Mouse (Mus musculus): ENCODE measurements around the gene Btbd2. TPM values are rescaled to one million over a fixed set of nuclear protein-coding genes. Genes with fewer than 3 reads are reported as not detected.

Btbd2 gene
- polyA plus RNA-seq, 1 experiment from 2014 or later: 69.9 TPM

DNA sequence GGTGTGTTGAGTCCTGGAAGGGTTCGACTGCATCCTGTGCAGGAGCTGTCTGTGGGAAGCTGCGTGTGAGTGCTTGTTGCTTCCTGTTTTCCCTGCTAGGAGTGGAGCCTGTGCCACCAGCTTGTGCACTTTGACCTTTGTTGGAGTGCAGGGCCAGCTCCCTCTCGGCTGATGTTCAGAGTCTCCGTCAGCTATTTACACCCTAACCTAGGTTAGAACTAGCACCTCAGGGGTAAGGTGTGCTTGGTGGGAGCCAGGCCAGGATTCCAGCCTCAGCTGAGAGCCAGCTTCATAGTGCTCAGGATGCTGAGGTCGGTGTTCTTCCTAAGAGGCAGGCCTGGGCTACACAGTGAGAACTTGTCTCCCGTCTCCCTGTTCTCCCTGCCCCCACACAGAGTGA lies 21.5 kb downstream of the Btbd2 start:
- Histone ChIP-seq H3K36me3 (peaks cover 83% of the 10 kb centered on the region), H3K27ac (no peak overlapping the region), H3K9me3 (no peaks in the 10 kb centered on the region), H3K4me3 (no peak overlapping the region), H3K27me3 (ENCODE audit: insufficient read depth, poor library complexity, severe bottlenecking) (no peaks in the 10 kb centered on the region), H3K4me1 (peaks cover 18% of the 10 kb centered on the region)
- DNase-seq (ENCODE audit: low spot score): no peak
- WGBS: 85% methylated on average over 6 of the region's 6 CpGs

GRCm38 (mm10) chr10:80628925-80629324 lies 27.9 kb downstream of the Btbd2 start:
- Histone ChIP-seq H3K27me3 (ENCODE audit: insufficient read depth, poor library complexity, severe bottlenecking) (no peaks in the 10 kb centered on the region), H3K9me3 (no peaks in the 10 kb centered on the region), H3K36me3 (peaks cover 28% of the 10 kb centered on the region), H3K27ac (peak overlapping the region; percentile 56; the same call in 1 of the 2 replicates), H3K4me1 (peaks cover 74% of the 10 kb centered on the region), H3K4me3 (no peak overlapping the region)
- 77% methylated on average over 9 of the region's 9 CpGs for whole genome bisulfite sequencing
- DNase-seq (ENCODE audit: low spot score): no peak

DNA sequence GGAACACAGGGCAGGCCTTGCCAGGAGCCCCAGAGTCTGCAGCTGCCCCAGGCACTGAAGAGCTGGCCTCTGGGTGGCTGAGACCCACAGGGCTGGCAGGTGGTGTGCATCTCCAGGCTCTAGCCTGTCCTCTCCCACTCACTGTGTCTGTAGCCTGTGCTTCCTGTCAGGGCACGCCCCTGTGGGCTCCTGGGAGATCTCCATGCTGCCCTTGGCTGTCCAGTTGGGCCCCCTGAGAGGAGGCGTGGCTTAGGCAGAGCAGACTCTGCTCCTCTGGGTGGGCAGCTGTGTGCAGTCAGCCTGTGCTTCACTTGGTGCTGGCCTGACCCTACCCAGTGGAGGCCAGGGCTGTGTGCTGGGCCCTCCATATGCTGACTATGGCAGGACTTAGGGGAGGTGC lies 29.2 kb downstream of the Btbd2 start:
- WGBS: 23% methylated on average over 2 of the region's 2 CpGs
- peaks cover 81% of the 10 kb centered on the region for H3K4me1 ChIP-seq
- peak; percentile 92 for DNase-seq (ENCODE audit: low spot score)
- H3K27ac ChIP-seq: peak overlapping the region; percentile 53; the same call in 1 of the 2 replicates
- no peaks in the 10 kb centered on the region for H3K27me3 ChIP-seq (ENCODE audit: insufficient read depth, poor library complexity, severe bottlenecking)
- no peak overlapping the region for H3K4me3 ChIP-seq
- peaks cover 23% of the 10 kb centered on the region for H3K36me3 ChIP-seq
- H3K9me3 ChIP-seq: no peaks in the 10 kb centered on the region

GRCm38 (mm10) chr10:80625764-80626163 lies 31.1 kb downstream of the Btbd2 start:
- Histone ChIP-seq H3K9me3 (no peaks in the 10 kb centered on the region), H3K27ac (0 out of 2 replicates have a peak overlapping the region, but pooled peaks have one; percentile 17), H3K4me3 (no peak overlapping the region), H3K36me3 (peaks cover 14% of the 10 kb centered on the region), H3K27me3 (ENCODE audit: insufficient read depth, poor library complexity, severe bottlenecking) (no peaks in the 10 kb centered on the region), H3K4me1 (peaks cover 81% of the 10 kb centered on the region)
- WGBS: 85% methylated on average over 4 of the region's 4 CpGs
- no peak for DNase-seq (ENCODE audit: low spot score)

GRCm38 (mm10) chr10:80623457-80624191 lies 33.2 kb downstream of the Btbd2 start:
- 17% methylated on average over 15 of the region's 15 CpGs for WGBS

DNA sequence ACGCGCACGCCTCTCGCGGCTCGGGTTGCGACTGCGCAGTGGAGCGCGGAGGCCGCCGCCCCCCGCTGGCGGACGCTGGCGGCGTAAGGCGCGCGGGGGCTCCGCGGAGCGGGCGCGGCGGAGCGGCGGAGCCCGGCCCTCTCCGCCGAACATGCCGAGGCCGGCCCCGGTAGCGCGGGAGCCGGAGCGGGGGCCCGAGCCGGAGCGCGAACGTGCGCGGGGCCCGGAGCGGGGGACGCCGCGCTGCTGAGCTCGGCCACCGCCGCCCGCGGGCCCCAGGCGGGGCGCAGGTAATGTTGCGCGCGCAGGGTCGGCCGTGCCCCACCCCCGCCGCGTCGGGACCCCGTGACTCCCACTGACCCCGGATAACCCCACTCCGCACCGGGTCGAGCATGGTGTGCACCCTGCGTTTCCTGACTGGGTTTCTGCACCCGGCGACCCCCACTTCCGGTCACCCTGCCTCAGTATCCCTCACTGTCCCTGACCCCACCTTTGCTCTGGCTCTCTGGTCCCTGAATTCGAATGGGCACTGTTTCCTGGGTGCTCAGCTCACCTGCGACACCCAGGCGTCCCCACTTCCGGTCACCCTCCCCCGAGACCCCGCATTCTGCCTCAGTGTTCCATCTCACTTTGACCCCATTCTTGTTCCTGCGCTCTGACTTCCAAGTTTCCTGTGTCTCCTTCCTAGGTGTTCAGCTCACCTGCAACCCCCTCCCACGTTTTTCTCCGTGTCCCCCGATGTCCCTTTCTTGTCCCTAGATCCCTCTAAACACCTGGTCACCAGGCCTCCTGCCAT lies 34.0 kb downstream of the Btbd2 start, which contains the start of gene Csnk1g2:
Gene Csnk1g2 (plus strand): TSS at position 178 of the 796 bp plus-strand sequence.
- WGBS: 2% methylated on average over 85 of the region's 85 CpGs
- peaks cover 62% of the 10 kb centered on the region for H3K4me1 ChIP-seq
- no peaks in the 10 kb centered on the region for H3K27me3 ChIP-seq (ENCODE audit: insufficient read depth, poor library complexity, severe bottlenecking)
- peak; percentile 84 for DNase-seq (ENCODE audit: low spot score)
- peak within 1 kb of the TSS; percentile 96 for H3K27ac ChIP-seq
- peak within 1 kb of the TSS; percentile 91 for H3K4me3 ChIP-seq
- H3K9me3 ChIP-seq: no peaks in the 10 kb centered on the region
- H3K36me3 ChIP-seq: peaks cover 7% of the 10 kb centered on the region; the same call in 1 of the 2 replicates

More at GRCm38 (mm10) chr10:80623457-80624191, 33.2 kb downstream of the Btbd2 start:
- H3K27ac ChIP-seq: peak overlapping the region; percentile 96
- peak overlapping the region; percentile 91 for H3K4me3 ChIP-seq
- no peaks in the 10 kb centered on the region for H3K27me3 ChIP-seq (ENCODE audit: insufficient read depth, poor library complexity, severe bottlenecking)
- no peaks in the 10 kb centered on the region for H3K9me3 ChIP-seq
- peaks cover 69% of the 10 kb centered on the region for H3K4me1 ChIP-seq
- DNase-seq (ENCODE audit: low spot score): peak; percentile 87
- H3K36me3 ChIP-seq: peaks cover 7% of the 10 kb centered on the region; the same call in 1 of the 2 replicates

GRCm38 (mm10) chr10:80621940-80622660 lies 34.8 kb downstream of the Btbd2 start:
- DNase-seq (ENCODE audit: low spot score): peak; percentile 100
- H3K4me3 ChIP-seq: peak overlapping the region; percentile 91
- no peaks in the 10 kb centered on the region for H3K9me3 ChIP-seq
- H3K4me1 ChIP-seq: peaks cover 55% of the 10 kb centered on the region
- peak overlapping the region; percentile 96 for H3K27ac ChIP-seq
- WGBS: under 1% methylated on average over 64 of the region's 64 CpGs
- H3K27me3 ChIP-seq (ENCODE audit: insufficient read depth, poor library complexity, severe bottlenecking): no peaks in the 10 kb centered on the region
- H3K36me3 ChIP-seq: peaks cover 7% of the 10 kb centered on the region; the same call in 1 of the 2 replicates

DNA sequence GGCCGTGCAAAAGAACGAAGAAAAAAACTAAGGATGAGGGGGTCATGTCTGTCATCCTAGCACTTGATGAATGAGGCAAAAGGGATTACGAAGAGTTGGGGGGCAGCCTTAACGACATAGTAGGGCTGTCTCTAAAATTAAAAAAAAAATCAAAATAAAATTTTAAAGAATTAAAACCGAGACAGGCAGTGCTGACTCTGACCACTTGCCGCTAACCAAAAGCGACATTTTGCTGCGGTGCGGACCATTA lies 35.3 kb downstream of the Btbd2 start:
- Histone ChIP-seq H3K36me3 (peaks cover 7% of the 10 kb centered on the region; the same call in 1 of the 2 replicates), H3K4me3 (peak overlapping the region; percentile 91), H3K4me1 (peaks cover 53% of the 10 kb centered on the region), H3K9me3 (no peaks in the 10 kb centered on the region), H3K27me3 (ENCODE audit: insufficient read depth, poor library complexity, severe bottlenecking) (no peaks in the 10 kb centered on the region), H3K27ac (peak overlapping the region; percentile 96)
- DNase-seq (ENCODE audit: low spot score): no peak
- 4% methylated on average over 9 of the region's 9 CpGs for WGBS

- peak overlapping the region; percentile 91 for H3K4me3 ChIP-seq
- no peaks in the 10 kb centered on the region for H3K9me3 ChIP-seq
- peak overlapping the region; percentile 96 for H3K27ac ChIP-seq
- no peak for DNase-seq (ENCODE audit: low spot score)
- H3K27me3 ChIP-seq (ENCODE audit: insufficient read depth, poor library complexity, severe bottlenecking): no peaks in the 10 kb centered on the region
- H3K4me1 ChIP-seq: peaks cover 47% of the 10 kb centered on the region
- H3K36me3 ChIP-seq: peaks cover 7% of the 10 kb centered on the region; the same call in 1 of the 2 replicates
- 59% methylated on average over 16 of the region's 16 CpGs for WGBS
These were observed 35.8 kb downstream of the Btbd2 start for GRCm38 (mm10) chr10:80620796-80621689.

DNA sequence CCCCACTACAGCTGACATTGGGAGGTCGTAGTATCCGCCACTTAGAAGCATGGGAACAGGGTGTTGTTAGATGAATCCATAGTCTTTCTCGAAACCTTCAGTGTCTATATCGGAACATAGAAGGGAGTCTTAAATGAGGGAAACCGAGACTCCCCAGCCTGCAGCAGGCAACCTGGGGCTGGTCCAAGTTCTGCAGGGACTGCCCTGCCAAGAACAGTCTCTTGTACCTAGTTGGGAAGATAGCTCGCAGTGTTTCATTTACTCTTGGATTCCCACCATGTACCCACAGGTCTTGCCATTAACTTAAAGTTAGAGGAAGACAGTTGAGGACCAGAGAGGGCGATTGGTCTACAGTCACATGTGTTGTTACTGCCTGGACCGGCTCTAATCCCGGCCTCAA lies 36.5 kb downstream of the Btbd2 start:
- peaks cover 9% of the 10 kb centered on the region for H3K36me3 ChIP-seq
- WGBS: 81% methylated on average over 9 of the region's 9 CpGs
- peaks cover 40% of the 10 kb centered on the region for H3K4me1 ChIP-seq
- H3K27ac ChIP-seq: peak overlapping the region; percentile 96; the same call in 1 of the 2 replicates
- H3K9me3 ChIP-seq: no peaks in the 10 kb centered on the region
- no peak overlapping the region for H3K4me3 ChIP-seq
- no peak for DNase-seq (ENCODE audit: low spot score)
- no peaks in the 10 kb centered on the region for H3K27me3 ChIP-seq (ENCODE audit: insufficient read depth, poor library complexity, severe bottlenecking)

DNA sequence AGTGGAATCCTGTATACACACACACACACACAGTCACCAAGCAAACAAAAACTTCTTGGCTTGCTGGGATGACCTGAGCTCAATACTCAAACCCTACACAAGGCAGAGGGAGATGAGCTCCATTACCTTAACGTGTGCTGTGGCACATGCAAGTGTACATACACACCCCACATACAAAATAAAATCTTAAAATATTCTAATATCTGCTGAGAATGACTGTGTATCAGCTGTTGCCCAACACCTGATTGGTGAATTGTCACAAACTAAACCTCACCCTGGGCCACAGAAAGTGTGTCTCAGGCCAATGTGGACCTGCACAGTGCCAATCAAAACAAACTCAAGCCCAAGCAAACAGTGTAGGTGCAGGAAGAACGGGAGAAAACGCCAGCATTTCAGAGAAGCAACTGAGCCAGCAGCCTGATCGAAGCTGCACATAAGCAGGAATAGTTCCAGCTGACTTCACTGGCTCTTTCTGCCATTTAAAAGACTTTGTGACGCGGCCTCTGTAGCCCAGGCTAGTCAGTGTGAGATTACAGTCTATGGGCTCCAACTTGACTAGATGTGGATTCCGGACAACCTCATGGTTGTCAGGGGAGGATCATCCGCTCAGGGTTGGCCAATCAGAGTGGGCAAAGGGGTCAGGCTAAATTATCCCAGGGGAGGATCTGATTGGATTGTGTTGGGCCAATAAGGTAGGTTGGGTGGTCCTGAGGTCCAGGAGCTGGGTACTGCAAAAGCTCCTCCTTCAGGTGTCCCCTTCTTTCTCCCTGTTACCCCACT lies 37.2 kb downstream of the Btbd2 start:
- 27% methylated on average over 8 of the region's 8 CpGs for WGBS
- Histone ChIP-seq H3K4me1 (peaks cover 33% of the 10 kb centered on the region), H3K9me3 (no peaks in the 10 kb centered on the region), H3K27me3 (ENCODE audit: insufficient read depth, poor library complexity, severe bottlenecking) (no peaks in the 10 kb centered on the region), H3K27ac (peak overlapping the region; percentile 64; the same call in 1 of the 2 replicates), H3K4me3 (no peak overlapping the region), H3K36me3 (peaks cover 13% of the 10 kb centered on the region)
- no peak for DNase-seq (ENCODE audit: low spot score)
